Mouse (Mus musculus): Measurements from ENCODE around the gene Amz1.
A peak's percentile ranks its signal among the peaks of the same experiment; 100 is the strongest.

Gene Amz1

GRCm38 (mm10) chr5:140723822-140724221, at the start of gene Amz1:
Gene Amz1, plus strand, starts transcription at chr5:140724127.
- no peak for DNase-seq

- no peak for DNase-seq
These were observed 48.8 kb upstream of the Amz1 start for GRCm38 (mm10) chr5:140675079-140675478.

GRCm38 (mm10) chr5:140675640-140676039, 48.3 kb upstream of the Amz1 start:
- DNase-seq = no peak

GRCm38 (mm10) chr5:140677137-140677536, 46.8 kb upstream of the Amz1 start:
- DNase-seq = no peak

GRCm38 (mm10) chr5:140680051-140680450, 43.9 kb upstream of the Amz1 start:
- no peak for DNase-seq

- no peak for DNase-seq
These were observed 43.0 kb upstream of the Amz1 start for GRCm38 (mm10) chr5:140680950-140681349.

GRCm38 (mm10) chr5:140682113-140682512, 41.8 kb upstream of the Amz1 start:
- no peak for DNase-seq

- DNase-seq = peak; percentile 46 to 47
These were observed 39.4 kb upstream of the Amz1 start for GRCm38 (mm10) chr5:140684343-140685148.

GRCm38 (mm10) chr5:140688434-140688833, 35.5 kb upstream of the Amz1 start:
- no peak for DNase-seq

GRCm38 (mm10) chr5:140695987-140696386, 27.9 kb upstream of the Amz1 start:
- DNase-seq = no peak

- no peak for DNase-seq
These were observed 24.2 kb upstream of the Amz1 start for GRCm38 (mm10) chr5:140699776-140700175.

- DNase-seq = no peak
These were observed 22.3 kb upstream of the Amz1 start for GRCm38 (mm10) chr5:140701661-140702060.

- peak; percentile 98 for DNase-seq
These were observed 21.8 kb upstream of the Amz1 start, which contains the start of gene Iqce for GRCm38 (mm10) chr5:140702103-140702513. Gene Iqce, minus strand, starts transcription at chr5:140702378.

- DNase-seq = no peak
These were observed 21.2 kb upstream of the Amz1 start for GRCm38 (mm10) chr5:140702618-140703175.

GRCm38 (mm10) chr5:140703480-140704377, 20.2 kb upstream of the Amz1 start:
- DNase-seq = no peak

GRCm38 (mm10) chr5:140704378-140705251, 19.3 kb upstream of the Amz1 start, which contains the start of gene Brat1:
Gene Brat1, plus strand, starts transcription at chr5:140705011.
- peak; percentile 99 to 100 for DNase-seq

- no peak for DNase-seq
These were observed 18.3 kb upstream of the Amz1 start for GRCm38 (mm10) chr5:140705501-140706171.

- DNase-seq = no peak
These were observed 13.6 kb upstream of the Amz1 start for GRCm38 (mm10) chr5:140710315-140710714.

GRCm38 (mm10) chr5:140711040-140711439, 12.9 kb upstream of the Amz1 start:
- no peak for DNase-seq

- DNase-seq = no peak
These were observed 3.2 kb upstream of the Amz1 start for GRCm38 (mm10) chr5:140720773-140721172.

- DNase-seq = no peak
These were observed 1.8 kb upstream of the Amz1 start for GRCm38 (mm10) chr5:140722121-140722520.

Measured in cerebellum, postnatal 36 days (tissue).